Mouse (Mus musculus): ENCODE measurements at regions not wholly inside any gene's neighbourhood (a gene's known extent, or its start where the extent isn't known, plus 50 kb on each side); places are given as distances from the start of the nearest gene placed in this dataset.

GRCm38 (mm10) chr1:130279180-130279579 lies 143.6 kb downstream of the Cd55b start:
- no peaks in the 10 kb centered on the region for H3K36me3 ChIP-seq (ENCODE audit: control insufficient read depth, insufficient read depth, low read length)
- H3K9ac ChIP-seq (replicated peaks; ENCODE audit: low read length) = no peak overlapping the region
- no peak for ATAC-seq (ENCODE audit: low FRiP score, low TSS enrichment)
- H3K9me3 ChIP-seq (ENCODE audit: control insufficient read depth, low read length) = peaks cover 8% of the 10 kb centered on the region
- DNase-seq = no peak
- H3K27me3 ChIP-seq (ENCODE audit: control insufficient read depth, insufficient read depth, low read length) = no peaks in the 10 kb centered on the region
- H3K4me3 ChIP-seq (replicated peaks; ENCODE audit: low read depth, low read length) = no peak overlapping the region
- no peaks in the 10 kb centered on the region for H3K4me1 ChIP-seq (ENCODE audit: control insufficient read depth, insufficient read depth, low read length)
- H3K4me2 ChIP-seq (ENCODE audit: low read length) = no peak overlapping the region
- no peak overlapping the region for H3K27ac ChIP-seq (replicated peaks; ENCODE audit: low read depth, low read length)

- Histone ChIP-seq H3K4me3 (replicated peaks; ENCODE audit: low read depth, low read length) (no peak overlapping the region), H3K9ac (replicated peaks; ENCODE audit: low read length) (no peak overlapping the region), H3K36me3 (ENCODE audit: control insufficient read depth, insufficient read depth, low read length) (no peaks in the 10 kb centered on the region), H3K4me2 (ENCODE audit: low read length) (no peak overlapping the region), H3K4me1 (ENCODE audit: control insufficient read depth, insufficient read depth, low read length) (no peaks in the 10 kb centered on the region), H3K27me3 (ENCODE audit: control insufficient read depth, insufficient read depth, low read length) (no peaks in the 10 kb centered on the region), H3K9me3 (ENCODE audit: control insufficient read depth, low read length) (peaks cover 8% of the 10 kb centered on the region), H3K27ac (replicated peaks; ENCODE audit: low read depth, low read length) (no peak overlapping the region)
- ATAC-seq (ENCODE audit: low FRiP score, low TSS enrichment) (no peak; the same call in 1 of the 2 replicates), DNase-seq (peak; percentile 58)
Measured at GRCm38 (mm10) chr1:130278000-130278536, 144.7 kb downstream of the Cd55b start.

- ATAC-seq (ENCODE audit: low FRiP score, low TSS enrichment) (no peak), DNase-seq (no peak)
- Histone ChIP-seq H3K27ac (replicated peaks; ENCODE audit: low read depth, low read length) (no peak overlapping the region), H3K27me3 (ENCODE audit: control insufficient read depth, insufficient read depth, low read length) (no peaks in the 10 kb centered on the region), H3K36me3 (ENCODE audit: control insufficient read depth, insufficient read depth, low read length) (no peaks in the 10 kb centered on the region), H3K4me2 (ENCODE audit: low read length) (no peak overlapping the region), H3K4me1 (ENCODE audit: control insufficient read depth, insufficient read depth, low read length) (no peaks in the 10 kb centered on the region), H3K9ac (replicated peaks; ENCODE audit: low read length) (no peak overlapping the region), H3K4me3 (replicated peaks; ENCODE audit: low read depth, low read length) (no peak overlapping the region), H3K9me3 (ENCODE audit: control insufficient read depth, low read length) (peaks cover 8% of the 10 kb centered on the region)
- WGBS = 77% methylated on average over 3 of the region's 3 CpGs
Measured at GRCm38 (mm10) chr1:130276885-130277284, 145.9 kb downstream of the Cd55b start.

GRCm38 (mm10) chr1:130276005-130276404 lies 146.8 kb downstream of the Cd55b start:
- no peaks in the 10 kb centered on the region for H3K4me1 ChIP-seq (ENCODE audit: control insufficient read depth, insufficient read depth, low read length)
- H3K36me3 ChIP-seq (ENCODE audit: control insufficient read depth, insufficient read depth, low read length) = no peaks in the 10 kb centered on the region
- no peak overlapping the region for H3K27ac ChIP-seq (replicated peaks; ENCODE audit: low read depth, low read length)
- H3K9ac ChIP-seq (replicated peaks; ENCODE audit: low read length) = no peak overlapping the region
- H3K4me2 ChIP-seq (ENCODE audit: low read length) = no peak overlapping the region
- no peak for DNase-seq
- no peaks in the 10 kb centered on the region for H3K27me3 ChIP-seq (ENCODE audit: control insufficient read depth, insufficient read depth, low read length)
- peaks cover 8% of the 10 kb centered on the region for H3K9me3 ChIP-seq (ENCODE audit: control insufficient read depth, low read length)
- WGBS = 86% methylated on average over 2 of the region's 2 CpGs
- no peak for ATAC-seq (ENCODE audit: low FRiP score, low TSS enrichment)
- no peak overlapping the region for H3K4me3 ChIP-seq (replicated peaks; ENCODE audit: low read depth, low read length)

- 55% methylated on average over 4 of the region's 4 CpGs for WGBS
- DNase-seq = peak; percentile 65
- no peaks in the 10 kb centered on the region for H3K4me1 ChIP-seq (ENCODE audit: control insufficient read depth, insufficient read depth, low read length)
Measured at GRCm38 (mm10) chr1:130274470-130274869, 148.3 kb downstream of the Cd55b start.

GRCm38 (mm10) chr1:130270457-130270856 lies 152.4 kb downstream of the Cd55b start:
- no peak for DNase-seq
- no peak overlapping the region for H3K4me3 ChIP-seq (replicated peaks; ENCODE audit: low read depth, low read length)
- H3K4me2 ChIP-seq (ENCODE audit: low read length) = no peak overlapping the region
- no peak overlapping the region for H3K27ac ChIP-seq (replicated peaks; ENCODE audit: low read depth, low read length)
- H3K4me1 ChIP-seq (ENCODE audit: control insufficient read depth, insufficient read depth, low read length) = no peaks in the 10 kb centered on the region
- no peak for ATAC-seq (ENCODE audit: low FRiP score, low TSS enrichment)
- no peaks in the 10 kb centered on the region for H3K27me3 ChIP-seq (ENCODE audit: control insufficient read depth, insufficient read depth, low read length)
- no peaks in the 10 kb centered on the region for H3K9me3 ChIP-seq (ENCODE audit: control insufficient read depth, low read length)
- H3K36me3 ChIP-seq (ENCODE audit: control insufficient read depth, insufficient read depth, low read length) = no peaks in the 10 kb centered on the region
- H3K9ac ChIP-seq (replicated peaks; ENCODE audit: low read length) = no peak overlapping the region
- 88% methylated on average over 2 of the region's 2 CpGs for WGBS

More at GRCm38 (mm10) chr1:130274470-130274869, 148.3 kb downstream of the Cd55b start:
- Histone ChIP-seq H3K4me3 (replicated peaks; ENCODE audit: low read depth, low read length) (no peak overlapping the region), H3K27ac (replicated peaks; ENCODE audit: low read depth, low read length) (no peak overlapping the region), H3K9ac (replicated peaks; ENCODE audit: low read length) (no peak overlapping the region), H3K36me3 (ENCODE audit: control insufficient read depth, insufficient read depth, low read length) (no peaks in the 10 kb centered on the region), H3K27me3 (ENCODE audit: control insufficient read depth, insufficient read depth, low read length) (no peaks in the 10 kb centered on the region), H3K4me2 (ENCODE audit: low read length) (no peak overlapping the region), H3K9me3 (ENCODE audit: control insufficient read depth, low read length) (peaks cover 8% of the 10 kb centered on the region)
- ATAC-seq (ENCODE audit: low FRiP score, low TSS enrichment) = no peak

All from midbrain, embryonic 14.5 days (tissue).